Mouse (Mus musculus) C2C12 (cell line): ENCODE results near the gene Chst11.

Experiments used
- CEBPB ChIP-seq: IDR thresholded peaks from one replicate; pipeline ENCODE4 v1.6.1; 2011; ENCODE audit warnings: low read depth, mild to moderate bottlenecking, control low read depth, moderate library complexity
- CTCF ChIP-seq: IDR thresholded peaks from one replicate; pipeline ENCODE4 v1.5.1; 2011; ENCODE audit not compliant: control insufficient read depth, insufficient read depth, insufficient read length
- FOSL1 ChIP-seq: IDR thresholded peaks from one replicate; pipeline ENCODE4 v1.8.0; 2011; ENCODE audit warnings: mild to moderate bottlenecking, low read length; ENCODE audit not compliant: poor library complexity, insufficient read depth, severe bottlenecking
- MAX ChIP-seq: IDR thresholded peaks from one replicate; pipeline ENCODE4 v1.6.1; 2011; ENCODE audit warnings: mild to moderate bottlenecking, control low read depth
- MYOG ChIP-seq: IDR thresholded peaks from one replicate; pipeline ENCODE4 v1.6.1; 2011; ENCODE audit not compliant: control insufficient read depth, insufficient read length; ENCODE audit errors: extremely low read depth
- USF1 ChIP-seq: IDR thresholded peaks from one replicate; pipeline ENCODE4 v1.6.1; 2011; ENCODE audit warnings: low read depth, mild to moderate bottlenecking, control low read depth, moderate library complexity

GRCm38 (mm10) chr10:82989418-82990025 is 4.2 kb downstream of the Chst11 start:
- TF ChIP-seq CTCF (no peak), FOSL1 (no peak), USF1 (no peak), MAX (no peak), CEBPB (no peak), MYOG (no peak)
